Mouse (Mus musculus): Measurements from ENCODE around the gene Hoxb6.

Gene Hoxb6

GRCm38 (mm10) chr11:96291681-96292564 lies at the start of gene Hoxb6:
Hoxb6 (plus strand) TSS chr11:96292476.
- no peak for DNase-seq (ENCODE audit: low spot score)

- peak; percentile 72 for DNase-seq (ENCODE audit: low spot score)
Measured at GRCm38 (mm10) chr11:96250901-96251300, 41.4 kb upstream of the Hoxb6 start.

- peak; percentile 37 for DNase-seq (ENCODE audit: low spot score)
Measured at GRCm38 (mm10) chr11:96251480-96252031, 40.7 kb upstream of the Hoxb6 start.

- DNase-seq (ENCODE audit: low spot score): peak; percentile 52
Measured at GRCm38 (mm10) chr11:96252541-96253120, 39.6 kb upstream of the Hoxb6 start.

GRCm38 (mm10) chr11:96254221-96254620 lies 38.1 kb upstream of the Hoxb6 start:
- DNase-seq (ENCODE audit: low spot score): no peak

GRCm38 (mm10) chr11:96255111-96255995 lies 36.9 kb upstream of the Hoxb6 start:
- peak; percentile 50 for DNase-seq (ENCODE audit: low spot score)

- DNase-seq (ENCODE audit: low spot score): no peak
Measured at GRCm38 (mm10) chr11:96255996-96256445, 36.3 kb upstream of the Hoxb6 start.

GRCm38 (mm10) chr11:96257141-96257540 lies 35.1 kb upstream of the Hoxb6 start:
- peak; percentile 9 for DNase-seq (ENCODE audit: low spot score)

- DNase-seq (ENCODE audit: low spot score): peak; percentile 7
Measured at GRCm38 (mm10) chr11:96259038-96259437, 33.2 kb upstream of the Hoxb6 start.

- DNase-seq (ENCODE audit: low spot score): peak; percentile 25
Measured at GRCm38 (mm10) chr11:96259511-96259910, 32.8 kb upstream of the Hoxb6 start.

- peak; percentile 62 for DNase-seq (ENCODE audit: low spot score)
Measured at GRCm38 (mm10) chr11:96260310-96260970, 31.8 kb upstream of the Hoxb6 start.

GRCm38 (mm10) chr11:96261323-96261890 lies 30.9 kb upstream of the Hoxb6 start:
- peak; percentile 92 for DNase-seq (ENCODE audit: low spot score)

- DNase-seq (ENCODE audit: low spot score): peak; percentile 25
Measured at GRCm38 (mm10) chr11:96262262-96262830, 29.9 kb upstream of the Hoxb6 start.

- DNase-seq (ENCODE audit: low spot score): peak; percentile 48
Measured at GRCm38 (mm10) chr11:96263636-96264389, 28.5 kb upstream of the Hoxb6 start.

- peak; percentile 46 for DNase-seq (ENCODE audit: low spot score)
Measured at GRCm38 (mm10) chr11:96264390-96265020, 27.8 kb upstream of the Hoxb6 start.

GRCm38 (mm10) chr11:96265954-96266353 lies 26.3 kb upstream of the Hoxb6 start:
- DNase-seq (ENCODE audit: low spot score): peak; percentile 40

- DNase-seq (ENCODE audit: low spot score): no peak
Measured at GRCm38 (mm10) chr11:96267021-96267920, 25.0 kb upstream of the Hoxb6 start.

GRCm38 (mm10) chr11:96268031-96268745 lies 24.1 kb upstream of the Hoxb6 start:
- no peak for DNase-seq (ENCODE audit: low spot score)
